Mouse (Mus musculus): ENCODE data around the gene Tmco4.

The Tmco4 gene

DNA sequence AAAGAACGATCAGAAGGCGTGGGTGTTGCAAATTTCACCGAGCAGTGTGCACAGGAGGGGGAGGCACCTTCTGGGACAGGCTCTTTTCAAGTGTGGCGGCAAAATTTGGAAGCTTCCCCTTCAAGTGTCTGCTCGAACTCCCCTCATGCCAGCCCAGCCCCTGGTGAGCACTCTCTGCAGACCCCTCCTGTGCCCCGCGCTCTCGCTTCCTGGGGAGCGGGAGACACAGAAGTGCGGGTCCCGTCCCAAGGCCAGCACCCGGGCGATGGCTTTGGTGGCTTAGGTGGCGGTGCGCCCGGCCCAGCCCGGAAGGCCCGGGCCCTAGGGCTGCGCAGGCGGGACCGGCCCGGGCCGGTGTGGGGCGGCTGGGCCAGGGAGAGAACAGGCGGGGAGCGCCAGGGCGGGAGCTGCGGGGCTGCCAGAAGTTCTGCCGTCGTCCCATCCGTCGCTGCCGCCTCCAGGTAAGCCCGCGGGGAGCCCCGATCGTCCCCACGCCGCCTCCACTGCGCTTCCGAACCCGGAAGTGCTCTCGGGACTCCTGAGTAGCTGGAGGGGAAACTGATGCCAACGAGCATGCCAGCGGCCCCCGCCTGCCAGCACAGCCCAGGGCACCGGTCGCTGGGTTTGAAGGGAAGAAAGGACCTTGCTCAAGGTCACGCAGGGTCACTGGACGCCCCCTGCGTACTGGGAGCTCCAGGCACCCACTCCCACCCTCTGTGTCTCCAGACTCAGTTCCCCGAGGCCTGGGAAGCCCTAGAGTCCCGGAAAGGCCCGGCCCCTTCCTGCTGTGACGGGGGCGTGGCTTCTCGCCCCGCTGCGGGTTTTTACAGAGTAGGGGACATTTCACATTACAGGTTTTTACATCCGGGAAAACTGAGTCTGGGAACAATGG lies at the start of gene Tmco4:
Gene Tmco4 (plus strand): TSS at position 62 of the 892 bp plus-strand sequence.
- peak; percentile 64 to 68 for DNase-seq (ENCODE audit: low spot score in 2 of 2)

DNA sequence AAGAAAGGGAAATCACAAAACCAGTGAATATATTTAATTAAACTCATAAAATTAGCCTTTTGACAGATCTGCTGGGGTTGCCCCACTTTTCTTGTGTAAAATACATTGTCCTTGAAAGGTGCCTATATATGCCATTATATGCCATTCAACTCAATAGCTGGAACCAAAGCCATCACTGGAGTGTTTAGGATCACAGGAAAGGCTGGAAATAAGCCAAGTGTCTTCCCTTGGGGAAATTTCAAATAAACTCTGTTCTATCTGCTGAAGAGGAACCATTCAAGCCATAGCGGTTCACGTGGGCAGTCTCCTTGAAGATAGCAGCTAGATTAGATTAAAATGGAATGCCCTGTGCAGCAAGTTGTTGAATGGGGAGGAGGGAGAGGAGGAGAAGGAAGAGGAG lies 47.1 kb upstream of the Tmco4 start:
- DNase-seq (ENCODE audit: low spot score in 2 of 2) = no peak

DNA sequence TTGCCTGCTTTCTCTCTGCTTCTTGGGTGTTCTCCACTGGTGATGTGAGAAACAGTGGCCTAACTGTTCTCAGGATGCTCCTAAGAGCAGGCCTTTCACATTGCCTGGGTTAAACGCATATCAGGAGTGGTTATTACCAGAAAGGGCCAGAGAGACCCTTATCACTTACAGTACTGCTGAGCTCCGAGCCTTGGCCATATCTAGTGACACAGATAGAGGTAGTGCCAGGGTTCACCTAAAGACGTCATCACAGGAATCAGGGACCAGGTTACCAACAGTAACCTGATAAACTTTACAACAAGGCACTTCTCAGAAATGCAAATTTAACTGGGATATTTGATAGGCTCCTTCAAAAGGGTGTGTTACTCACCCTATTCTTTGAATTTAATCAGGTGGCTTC lies 38.8 kb upstream of the Tmco4 start:
- DNase-seq (ENCODE audit: low spot score in 2 of 2) = no peak

DNA sequence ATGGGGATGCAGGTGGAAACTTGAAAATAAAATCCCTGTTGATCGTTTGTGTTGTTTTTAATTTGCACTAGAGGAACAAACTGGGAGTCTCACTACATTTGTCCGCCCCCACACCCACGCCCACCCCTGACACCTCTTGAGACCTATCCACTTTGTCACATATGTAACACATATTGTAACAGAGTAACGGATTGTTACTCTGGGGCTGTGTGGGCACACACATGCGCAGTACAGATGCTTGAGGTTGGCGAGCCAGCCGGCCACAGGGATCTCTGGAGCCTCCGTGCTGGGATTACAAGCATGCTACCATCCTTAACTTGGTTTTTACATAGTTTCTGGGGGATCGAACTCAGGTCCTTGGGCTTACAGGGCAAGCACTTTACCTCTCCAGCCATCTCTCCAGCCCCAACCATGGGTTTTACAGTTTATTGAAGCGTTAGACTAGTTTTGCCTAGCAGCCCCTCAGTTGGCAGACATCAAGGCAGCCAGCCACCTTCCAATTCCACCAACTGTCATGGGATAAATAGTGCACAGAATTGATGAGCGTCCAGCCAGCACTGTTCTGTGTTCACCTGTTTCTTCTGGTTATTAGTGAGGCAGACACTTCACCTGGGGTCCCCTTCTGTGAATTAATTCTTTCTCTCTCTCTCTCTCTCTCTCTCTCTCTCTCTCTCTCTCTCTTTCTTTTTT lies 38.1 kb upstream of the Tmco4 start:
- no peak for DNase-seq (ENCODE audit: low spot score in 2 of 2)

DNA sequence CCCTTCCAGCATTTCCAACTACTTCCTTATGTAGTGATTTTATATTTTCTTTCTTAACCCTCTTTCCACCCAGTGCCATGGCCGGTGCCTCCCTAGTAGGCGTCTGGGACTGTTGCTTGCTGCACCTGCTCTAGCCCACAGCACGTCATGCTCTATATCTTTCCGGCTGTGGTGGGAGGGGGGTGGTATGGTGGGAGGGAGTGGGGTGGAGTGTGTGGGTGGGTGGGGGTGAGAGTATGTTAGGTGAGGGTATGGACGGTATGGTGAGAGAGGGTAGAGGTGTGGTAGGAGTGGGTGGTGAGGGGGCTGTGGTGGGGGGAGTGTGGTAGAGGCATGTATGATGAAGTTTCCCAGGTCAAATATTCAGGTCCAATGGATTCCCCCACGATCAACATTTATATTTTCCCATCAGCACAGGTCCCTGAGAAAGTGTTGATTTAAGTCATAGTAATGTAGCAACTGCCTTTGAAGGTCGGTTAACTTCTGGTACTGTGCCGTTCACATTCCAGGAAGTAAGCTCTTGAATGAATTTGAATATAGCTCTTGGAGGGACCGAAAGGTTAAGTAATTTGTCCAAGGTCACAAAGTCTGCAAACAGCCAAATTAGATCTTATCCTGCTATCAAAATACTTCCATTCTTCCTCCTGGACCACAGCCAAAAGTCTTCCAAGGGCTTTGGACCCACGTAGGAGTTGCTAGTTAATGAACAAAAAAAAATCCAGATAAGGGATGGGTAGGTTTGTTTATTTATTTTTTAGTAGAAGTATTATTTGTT lies 34.0 kb upstream of the Tmco4 start:
- no peak for DNase-seq (ENCODE audit: low spot score in 2 of 2)

DNA sequence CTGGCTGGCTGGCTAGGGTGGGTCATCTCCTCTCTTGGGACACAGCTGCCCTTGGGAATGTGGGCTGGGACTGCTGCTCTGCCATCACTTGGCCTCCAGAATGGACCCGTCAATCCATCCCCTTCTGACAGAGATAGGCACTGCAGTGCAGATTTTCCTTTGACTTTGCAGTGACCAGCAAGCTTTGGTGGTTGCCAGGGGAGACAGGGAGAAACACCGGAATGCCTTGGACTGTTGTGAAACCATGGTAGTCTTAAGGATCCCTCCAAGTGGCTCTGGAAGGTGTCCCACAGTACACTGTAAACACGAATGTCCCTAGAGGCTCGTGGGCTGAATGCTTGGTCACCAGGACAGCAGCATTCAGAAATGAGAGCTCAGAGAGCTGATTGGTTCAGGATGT lies 33.2 kb upstream of the Tmco4 start:
- DNase-seq (ENCODE audit: low spot score in 2 of 2) = no peak

DNA sequence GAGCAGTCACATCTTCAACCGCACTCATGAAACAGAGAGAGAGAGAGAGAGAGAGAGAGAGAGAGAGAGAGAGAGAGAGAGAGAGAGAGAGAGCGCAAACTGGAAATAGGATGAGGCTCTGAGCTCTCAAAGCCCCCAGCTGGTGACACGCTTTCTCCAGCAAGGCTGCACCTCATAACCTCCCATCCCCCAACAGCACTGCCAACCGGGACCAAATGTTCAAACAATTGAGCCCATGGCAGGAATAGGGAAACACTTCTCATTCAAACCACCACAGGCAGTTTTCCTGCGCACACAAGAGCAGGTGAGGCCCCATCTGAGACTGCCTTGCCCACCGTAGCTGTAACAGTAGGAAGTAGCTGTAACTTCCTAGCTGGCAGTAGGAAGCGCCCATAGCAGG lies 31.3 kb upstream of the Tmco4 start:
- no peak for DNase-seq (ENCODE audit: low spot score in 2 of 2)

DNA sequence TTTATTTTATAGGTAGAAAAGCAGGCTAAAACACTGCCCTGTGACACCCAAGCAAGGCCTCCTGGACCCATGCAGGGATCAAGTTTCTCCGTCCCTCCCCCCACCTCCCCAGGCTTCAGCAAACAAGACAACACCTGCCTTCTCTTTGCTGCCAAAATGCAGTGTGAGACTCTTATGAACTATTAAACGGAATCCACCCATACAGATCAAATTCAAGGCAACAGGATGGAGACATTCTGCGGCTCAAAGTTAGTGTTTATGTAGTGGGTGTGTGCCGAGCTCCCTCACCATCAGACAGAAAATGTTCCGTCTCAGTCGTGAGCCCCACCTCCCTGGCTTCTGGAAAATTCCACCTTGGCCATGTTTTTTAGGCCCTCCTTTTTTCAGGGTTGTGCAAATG lies 30.7 kb upstream of the Tmco4 start:
- peak in 1 of 2 experiments; percentile 29 for DNase-seq (ENCODE audit: low spot score in 2 of 2)

DNA sequence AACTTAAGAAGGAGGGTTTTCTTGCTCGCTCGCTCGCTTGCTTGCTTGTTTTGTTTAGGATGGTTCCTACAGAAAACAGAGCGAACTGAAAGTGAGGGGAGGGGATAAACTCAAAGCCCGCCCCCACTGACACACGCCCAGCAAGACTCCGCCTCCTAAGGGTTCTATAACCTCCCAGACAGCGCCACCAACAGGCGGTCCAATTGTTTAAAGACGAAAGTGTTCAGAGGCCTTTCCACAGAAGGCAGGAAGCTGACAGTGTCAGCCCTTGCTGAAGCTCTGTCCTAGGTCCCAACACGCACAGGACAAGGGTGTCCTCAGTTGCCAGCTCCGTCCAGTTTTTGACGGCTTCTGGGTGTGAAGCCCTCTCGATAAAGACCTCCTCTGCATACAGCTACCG lies 29.0 kb upstream of the Tmco4 start:
- DNase-seq (ENCODE audit: low spot score in 2 of 2) = peak; percentile 44 to 55

DNA sequence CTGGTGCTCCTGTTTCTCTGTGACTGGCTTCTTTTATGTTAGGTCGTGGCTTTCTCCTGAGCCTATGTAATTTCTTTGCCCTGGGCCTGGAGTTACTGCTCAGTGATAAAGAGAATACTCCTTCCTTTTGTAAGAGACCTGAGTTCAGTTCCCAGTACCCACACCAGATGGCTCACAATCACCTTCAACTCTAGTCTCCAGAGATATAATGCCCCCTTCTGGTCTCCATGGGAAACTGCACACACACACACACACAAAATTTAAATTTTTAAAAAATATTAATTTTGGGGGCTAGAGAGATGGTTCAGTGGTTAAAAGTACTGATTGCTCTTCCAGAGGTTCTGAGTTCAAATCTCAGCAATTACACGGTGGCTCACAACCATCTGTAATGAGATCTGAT lies 24.4 kb upstream of the Tmco4 start:
- DNase-seq (ENCODE audit: low spot score in 2 of 2) = no peak

DNA sequence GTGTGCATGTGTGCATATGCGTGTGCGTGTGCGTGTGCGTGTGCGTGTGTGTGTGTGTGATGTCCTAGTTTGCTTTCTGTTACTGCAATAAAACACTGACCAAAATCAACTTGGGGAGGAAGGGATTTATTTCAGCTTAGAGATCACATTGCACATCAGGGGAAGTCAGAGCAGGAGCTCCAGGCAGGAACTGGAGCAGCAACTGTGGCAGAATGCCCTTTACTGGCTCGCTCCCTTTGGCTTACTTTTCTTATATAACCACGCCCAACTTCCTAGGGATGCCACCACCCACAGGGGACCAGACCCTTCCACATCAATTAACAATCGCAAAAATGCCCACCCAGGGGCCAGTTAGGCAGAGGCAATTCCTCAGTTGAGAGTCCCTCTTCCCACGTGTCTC lies 14.1 kb upstream of the Tmco4 start:
- no peak for DNase-seq (ENCODE audit: low spot score in 2 of 2)

DNA sequence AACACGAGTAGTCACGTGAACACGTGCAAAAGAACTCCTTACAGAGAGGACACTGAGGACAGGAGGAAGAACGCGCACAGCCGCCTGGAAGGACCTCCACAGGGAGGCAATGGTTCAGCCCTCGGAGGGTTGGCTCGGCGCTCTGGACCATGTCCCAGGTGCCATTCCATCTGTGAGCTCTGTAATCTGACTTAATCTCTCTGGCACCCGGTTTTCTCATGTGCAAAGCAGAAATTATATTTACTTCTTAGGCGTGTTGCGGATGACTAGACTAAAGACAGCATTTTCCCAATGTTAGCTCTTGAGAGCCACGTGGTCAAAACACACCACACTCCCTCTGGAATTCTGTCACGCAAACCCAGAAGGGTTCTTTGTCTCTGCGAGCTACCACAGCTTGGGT lies 13.6 kb upstream of the Tmco4 start:
- DNase-seq (ENCODE audit: low spot score in 2 of 2) = no peak

DNA sequence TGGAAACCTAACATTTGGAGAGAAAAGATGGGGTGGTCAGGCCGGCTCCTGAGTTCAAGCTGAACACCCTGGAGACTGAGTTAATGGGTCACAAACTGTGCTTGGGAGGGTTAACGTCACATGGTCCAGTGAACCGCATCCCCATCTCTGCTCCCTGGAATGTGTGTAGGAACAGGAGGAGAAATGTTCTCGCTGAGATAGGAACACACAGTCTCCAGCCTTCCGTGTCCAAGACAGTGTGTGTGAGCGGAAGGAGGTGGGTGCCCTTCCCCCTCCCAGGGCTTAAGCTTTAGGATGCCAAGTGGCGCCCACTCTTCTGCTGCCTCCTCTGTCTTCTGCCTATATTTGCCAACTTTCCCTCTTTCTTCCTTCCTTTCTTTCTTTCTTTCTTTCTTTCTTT lies 12.8 kb upstream of the Tmco4 start:
- no peak for DNase-seq (ENCODE audit: low spot score in 2 of 2)

DNA sequence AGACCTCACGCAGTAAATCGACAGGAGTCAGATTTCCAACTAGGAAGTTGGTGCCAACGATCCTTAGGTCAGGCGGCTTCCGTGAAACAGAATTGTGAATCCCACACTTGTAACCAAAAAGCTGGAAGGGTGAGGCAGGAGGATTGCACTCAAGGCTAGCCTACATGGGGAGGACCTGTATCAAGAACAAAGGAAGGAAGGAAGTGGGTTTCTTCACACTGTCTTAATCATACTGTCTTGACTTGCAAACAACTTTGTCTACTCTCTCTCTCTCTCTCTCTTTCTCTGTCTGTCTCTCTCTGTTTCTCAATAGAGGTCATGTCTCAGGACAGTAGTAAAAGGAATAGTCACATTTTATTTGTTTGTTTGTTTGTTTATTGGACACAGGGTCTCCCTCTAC lies 10.0 kb upstream of the Tmco4 start:
- no peak for DNase-seq (ENCODE audit: low spot score in 2 of 2)

DNA sequence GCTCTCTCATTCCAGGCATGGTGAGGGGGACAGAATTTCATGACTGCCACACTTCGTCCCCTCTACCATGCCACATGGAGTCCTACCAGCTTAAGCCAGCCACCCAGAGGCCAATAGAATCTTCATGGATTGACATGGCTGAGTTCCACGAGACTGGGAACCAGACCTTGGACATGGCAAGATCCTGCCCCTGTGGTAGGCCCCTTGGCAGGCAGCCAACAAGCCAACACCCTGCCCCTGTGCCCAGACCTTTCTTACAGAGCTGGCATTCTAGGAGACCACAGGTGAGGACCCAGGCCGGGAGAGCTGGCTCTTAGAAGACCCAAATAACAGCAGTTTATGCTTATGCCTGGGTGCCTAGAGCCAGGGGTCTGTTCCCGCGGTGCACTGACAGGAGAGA lies 6.8 kb upstream of the Tmco4 start:
- no peak for DNase-seq (ENCODE audit: low spot score in 2 of 2)

DNA sequence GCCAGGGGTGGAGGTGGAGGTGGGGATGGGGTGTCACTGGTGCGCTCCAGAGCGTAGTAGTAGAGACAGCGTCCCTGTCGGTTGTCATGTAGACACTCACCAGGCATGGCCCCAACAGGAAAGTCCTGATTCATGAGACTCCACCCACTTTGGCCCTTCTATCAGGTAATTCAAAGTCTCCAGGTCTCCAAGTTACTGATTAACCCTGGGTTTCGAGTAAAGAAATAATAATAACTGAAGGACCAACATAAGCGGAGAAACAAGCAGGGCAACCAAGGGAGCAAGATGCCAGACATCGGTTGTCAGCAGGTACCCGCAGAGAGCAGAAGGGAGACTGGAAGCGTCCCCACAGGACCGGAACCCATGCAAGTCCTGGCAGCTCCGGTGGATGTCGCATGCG lies 5.8 kb upstream of the Tmco4 start, which contains the start of gene Rnf186:
Gene Rnf186 (plus strand): TSS at position 247 of the 400 bp plus-strand sequence.
- DNase-seq (ENCODE audit: low spot score in 2 of 2) = peak in 1 of 2 experiments; percentile 71

DNA sequence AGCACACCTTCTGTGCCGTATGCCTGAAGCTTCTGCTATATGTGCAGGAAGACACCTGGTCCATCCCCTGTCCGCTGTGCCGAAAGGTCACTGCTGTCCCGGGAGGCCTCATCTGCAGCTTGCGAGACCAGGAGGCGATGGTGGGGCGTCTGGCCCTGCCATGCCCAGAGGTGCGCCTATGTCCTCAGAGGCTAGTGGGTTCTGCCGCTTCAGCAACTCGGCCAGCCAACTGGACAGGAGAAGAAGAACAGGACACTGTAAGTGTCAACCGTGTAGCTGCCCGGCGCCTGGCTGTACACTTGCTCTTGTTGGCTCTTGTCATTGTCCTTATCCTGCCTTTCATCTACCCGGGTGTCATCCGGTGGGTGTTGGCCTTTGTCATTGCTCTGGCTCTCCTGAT lies 5.2 kb upstream of the Tmco4 start:
- no peak for DNase-seq (ENCODE audit: low spot score in 2 of 2)

DNA sequence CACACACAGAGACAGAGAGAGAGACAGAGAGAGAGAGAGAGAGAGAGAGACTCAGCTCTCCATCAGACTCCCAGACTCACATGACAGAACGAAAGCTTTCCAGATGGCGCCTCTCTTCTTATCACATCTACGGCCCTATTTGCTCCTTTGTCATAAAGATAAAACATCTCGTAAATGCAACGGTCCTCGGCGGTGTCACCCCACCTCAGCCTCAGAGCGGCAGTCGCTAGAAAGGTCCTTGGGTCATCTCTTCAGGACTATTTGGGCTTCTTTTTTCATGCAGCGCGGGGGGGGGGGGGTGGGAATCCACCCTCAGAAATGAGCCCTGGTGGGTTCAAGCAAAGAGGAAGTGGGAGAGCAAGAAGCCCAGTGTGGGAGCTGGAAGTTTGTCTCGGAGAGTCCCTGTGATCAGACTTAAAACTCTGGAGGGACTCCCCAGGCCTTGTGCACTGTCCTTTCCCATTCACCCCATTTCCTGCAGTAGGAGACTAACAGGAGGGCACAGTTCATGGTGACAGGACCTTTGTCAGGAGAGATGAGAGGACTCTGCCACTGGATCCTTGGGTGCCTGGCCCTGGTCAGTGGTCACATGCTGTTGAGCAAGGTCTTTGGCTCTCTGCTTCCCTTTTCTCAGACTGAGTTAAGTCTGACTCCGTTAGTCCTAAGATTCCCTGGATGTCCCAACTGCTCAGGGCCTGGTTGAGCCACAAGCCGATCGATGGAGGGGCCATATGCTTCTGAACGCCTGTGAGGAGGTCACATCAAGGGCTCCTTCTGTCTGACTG lies 3.7 kb upstream of the Tmco4 start:
- DNase-seq (ENCODE audit: low spot score in 2 of 2) = no peak

DNA sequence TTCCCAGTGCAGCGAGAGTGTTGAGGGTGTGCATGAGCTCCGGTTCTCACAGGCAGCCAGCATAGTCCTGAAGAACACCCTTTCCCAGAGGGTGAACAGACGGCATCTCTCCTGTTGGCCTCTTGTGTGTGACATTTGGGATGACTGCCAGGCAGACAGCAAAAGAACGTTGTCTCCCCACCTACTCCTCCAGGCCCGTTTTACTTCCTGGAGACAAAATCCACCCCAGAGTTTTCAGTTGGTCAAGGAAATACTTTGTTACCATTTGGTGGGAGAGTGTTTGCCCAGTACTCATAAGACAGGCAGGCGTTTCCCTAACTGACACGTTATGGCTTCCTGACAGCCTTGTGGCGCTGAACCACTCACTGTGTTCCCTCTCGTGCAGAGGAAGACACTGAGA lies 3.0 kb upstream of the Tmco4 start:
- no peak for DNase-seq (ENCODE audit: low spot score in 2 of 2)

DNA sequence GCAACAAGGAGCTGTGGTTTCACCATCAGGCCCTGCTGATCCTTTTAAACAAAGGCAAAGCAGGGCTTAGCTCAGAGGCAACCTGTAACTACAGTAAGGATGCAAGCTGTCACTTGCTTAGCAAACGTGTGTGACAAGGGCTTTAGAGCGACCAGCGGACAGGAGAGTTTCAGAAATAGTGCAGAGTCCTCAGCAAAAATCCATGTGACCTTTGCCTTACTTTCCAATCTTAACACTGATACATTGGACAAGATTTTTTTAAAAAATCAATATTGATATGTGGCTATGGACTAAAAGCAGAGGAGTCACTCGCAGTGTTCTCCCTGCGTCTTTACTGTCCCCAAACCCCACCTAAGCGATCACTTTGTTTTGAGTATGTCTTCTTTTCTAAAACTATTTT lies 1.3 kb upstream of the Tmco4 start:
- no peak for DNase-seq (ENCODE audit: low spot score in 2 of 2)

DNA sequence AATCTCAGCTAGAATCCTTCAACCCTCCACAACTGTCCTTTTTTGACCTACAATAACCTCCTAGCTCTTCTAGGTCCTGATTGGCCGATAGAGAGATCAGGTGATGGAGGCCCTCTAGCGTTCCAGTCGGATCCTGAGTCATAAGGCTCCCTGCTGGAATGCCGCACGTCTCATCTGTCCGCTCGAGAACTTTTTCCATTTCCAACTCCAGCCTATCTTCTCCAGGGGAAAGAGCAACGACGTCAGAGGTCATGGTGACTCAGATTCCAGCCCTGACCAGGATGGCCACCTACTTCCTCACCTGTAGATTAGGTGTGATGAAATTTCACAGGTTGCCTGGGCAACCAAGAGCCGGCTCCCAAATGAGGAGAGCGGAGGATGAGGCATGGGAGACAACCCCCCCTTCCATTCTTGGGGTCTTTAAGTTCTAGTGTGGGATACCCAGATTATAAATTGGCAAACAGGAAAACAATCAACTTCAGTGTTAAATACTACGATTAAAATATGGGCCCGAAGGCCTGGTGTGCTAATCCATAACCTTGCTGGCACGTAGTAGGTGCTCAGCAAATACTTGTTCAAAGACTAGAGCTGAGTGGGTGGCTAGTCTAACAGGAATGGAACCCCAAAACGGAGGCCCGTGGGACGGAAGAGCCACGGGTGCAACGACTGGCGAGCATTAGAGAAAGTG lies 405 bp upstream of the Tmco4 start:
- peak; percentile 64 to 71 for DNase-seq (ENCODE audit: low spot score in 2 of 2)

Measured in urinary bladder, adult 18-20 months (tissue).